Mouse (Mus musculus) embryo, embryonic 11 days (tissue): ENCODE results near the gene Vamp8.

Source experiments
- DNase-seq: peaks from one replicate; pipeline ENCODE4 v3.0.0-alpha.2; 2015

Vamp8 gene

GRCm38 (mm10) chr6:72371147-72371546 lies 19.4 kb downstream of the Vamp8 start:
- no peak for DNase-seq

- DNase-seq: no peak
Measured at GRCm38 (mm10) chr6:72370091-72370490, 20.4 kb downstream of the Vamp8 start.

GRCm38 (mm10) chr6:72369557-72369956 lies 20.9 kb downstream of the Vamp8 start:
- DNase-seq: no peak

- no peak for DNase-seq
Measured at GRCm38 (mm10) chr6:72367460-72367974, 23.0 kb downstream of the Vamp8 start.

GRCm38 (mm10) chr6:72366844-72367443 lies 23.6 kb downstream of the Vamp8 start, which contains the start of gene Rnf181:
Gene Rnf181 (minus strand): TSS chr6:72366956.
- DNase-seq: no peak

- DNase-seq: no peak
Measured at GRCm38 (mm10) chr6:72366304-72366703, 24.2 kb downstream of the Vamp8 start.

- no peak for DNase-seq
Measured at GRCm38 (mm10) chr6:72364985-72365384, 25.5 kb downstream of the Vamp8 start.

GRCm38 (mm10) chr6:72364009-72364408 lies 26.5 kb downstream of the Vamp8 start:
- DNase-seq: no peak

- peak; percentile 97 for DNase-seq
Measured at GRCm38 (mm10) chr6:72362132-72363028, 28.1 kb downstream of the Vamp8 start.

- no peak for DNase-seq
Measured at GRCm38 (mm10) chr6:72361121-72361551, 29.4 kb downstream of the Vamp8 start.

GRCm38 (mm10) chr6:72360599-72360935 lies 29.9 kb downstream of the Vamp8 start:
- no peak for DNase-seq

GRCm38 (mm10) chr6:72359891-72360598 lies 30.5 kb downstream of the Vamp8 start:
- DNase-seq: no peak

- DNase-seq: no peak
Measured at GRCm38 (mm10) chr6:72359343-72359742, 31.2 kb downstream of the Vamp8 start.

GRCm38 (mm10) chr6:72358086-72358764 lies 32.3 kb downstream of the Vamp8 start:
- DNase-seq: no peak

- DNase-seq: no peak
Measured at GRCm38 (mm10) chr6:72357164-72358079, 33.1 kb downstream of the Vamp8 start.

- no peak for DNase-seq
Measured at GRCm38 (mm10) chr6:72356001-72356532, 34.4 kb downstream of the Vamp8 start.

- DNase-seq: peak; percentile 92
Measured at GRCm38 (mm10) chr6:72355066-72355911, 35.2 kb downstream of the Vamp8 start, which contains the start of gene Tmem150a. Gene Tmem150a (plus strand): TSS chr6:72355447.

GRCm38 (mm10) chr6:72354025-72354424 lies 36.5 kb downstream of the Vamp8 start:
- DNase-seq: no peak

GRCm38 (mm10) chr6:72352636-72353405 lies 37.7 kb downstream of the Vamp8 start:
- no peak for DNase-seq
